Mouse (Mus musculus) neural tube, embryonic 14.5 days (tissue): ENCODE data around the gene 1700086D15Rik. TPM values are rescaled to one million over a fixed set of nuclear protein-coding genes. Genes with fewer than 3 reads are reported as not detected.

Experiments used
- ATAC-seq: fragments of 200-750 bp; cut with Nextera tagmentation; 2 replicates; pipeline ENCODE4 v1.8.0; 2017; ENCODE audit warnings: low read depth, mild to moderate bottlenecking, moderate TSS enrichment, moderate library complexity
- H3K27ac ChIP-seq: fragments of 300-500 bp; sonication (generic); 2 replicates; pipeline ENCODE4 v1.5.1; 2014; ENCODE audit warnings: low read depth, mild to moderate bottlenecking, control low read depth, low read length, moderate library complexity, mixed read lengths
- H3K27me3 ChIP-seq: fragments of 300-500 bp; sonication (generic); 2 replicates; pipeline ENCODE4 v1.6.1; 2014; ENCODE audit warnings: low read length; ENCODE audit not compliant: control insufficient read depth, insufficient read depth
- H3K36me3 ChIP-seq: fragments of 300-500 bp; sonication (generic); 2 replicates; pipeline ENCODE4 v1.6.1; 2014; ENCODE audit warnings: low read length, mixed read lengths; ENCODE audit not compliant: control insufficient read depth, insufficient read depth
- H3K4me1 ChIP-seq: fragments of 300-500 bp; sonication (generic); 2 replicates; pipeline ENCODE4 v1.6.1; 2014; ENCODE audit warnings: low read length; ENCODE audit not compliant: control insufficient read depth, insufficient read depth
- H3K4me2 ChIP-seq: fragments of 300-500 bp; sonication (generic); 2 replicates; pipeline ENCODE4 v1.6.1; 2014; ENCODE audit warnings: mild to moderate bottlenecking, low read depth, low read length, control low read depth
- H3K4me3 ChIP-seq: fragments of 300-500 bp; sonication (generic); 2 replicates; pipeline ENCODE4 v1.5.1; 2014; ENCODE audit warnings: low read depth, low read length, control low read depth, mixed read lengths
- H3K9ac ChIP-seq: fragments of 300-500 bp; sonication (generic); replicated peaks from 2 replicates; pipeline ENCODE4 v1.6.1; 2014; ENCODE audit warnings: low read depth, mild to moderate bottlenecking, control low read depth, low read length, mixed read lengths
- H3K9me3 ChIP-seq: fragments of 300-500 bp; sonication (generic); 2 replicates; pipeline ENCODE4 v1.6.1; 2016; ENCODE audit warnings: low read length; ENCODE audit not compliant: control insufficient read depth
- WGBS: fragments of 180-500 bp; shearing (Covaris S2); extraction: QIAGEN DNeasy Blood & Tissue Kit; methylation state at CpG from one replicate; pipeline ENCODE4 v1.1.7; 2014; 5-methylcytosine and 5-hydroxymethylcytosine counted together
- polyA plus RNA-seq: library from polyadenylated mRNA; unstranded; fragments of >200 nt; fragmentation: Nextera tagmentation; extraction: Ambion mirVana; gene quantifications from 2 replicates; pipeline ENCODE4 v1.2.1, GENCODE M21; 2014

1700086D15Rik gene
- polyA plus RNA-seq, 1 experiment from 2014 or later: 0.94 TPM

- Histone ChIP-seq H3K36me3 (no peaks in the 10 kb centered on the region), H3K9ac (no peak overlapping the region), H3K27me3 (no peaks in the 10 kb centered on the region), H3K9me3 (no peaks in the 10 kb centered on the region), H3K27ac (no peak overlapping the region), H3K4me2 (no peak overlapping the region), H3K4me3 (no peak overlapping the region), H3K4me1 (no peaks in the 10 kb centered on the region)
- ATAC-seq: no peak
- WGBS: 96% methylated on average over 7 of the region's 7 CpGs
Observed at GRCm38 (mm10) chr11:65148441-65148840, 11.2 kb downstream of the 1700086D15Rik start.

DNA sequence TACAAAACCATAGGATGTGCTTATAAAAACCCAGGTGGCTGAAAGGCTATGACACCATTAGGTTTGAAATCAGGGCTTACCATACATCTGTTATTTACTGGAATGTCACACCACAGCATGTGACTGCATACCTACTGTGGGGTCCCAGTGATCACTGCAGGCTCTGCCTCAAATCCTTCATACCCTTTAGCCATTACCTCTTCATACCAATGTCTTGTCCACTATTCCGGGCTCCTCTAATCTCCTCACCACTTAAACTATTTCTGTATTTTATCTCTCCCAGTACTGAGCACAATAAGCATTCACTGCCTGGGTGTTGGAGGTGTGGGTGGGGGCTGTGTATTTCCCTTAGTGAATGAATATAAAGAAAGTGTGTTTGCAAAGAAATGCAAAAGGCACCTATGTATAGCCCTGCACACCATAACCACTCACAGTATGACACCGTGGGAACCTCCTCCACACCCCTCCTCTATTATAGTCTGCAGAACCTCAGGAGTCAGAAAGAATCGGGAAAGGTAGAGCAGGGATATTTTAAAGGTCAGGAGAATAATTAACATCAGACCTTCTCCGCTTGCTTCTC lies 16.8 kb downstream of the 1700086D15Rik start:
- 82% methylated on average over 4 of the region's 4 CpGs for WGBS
- H3K9ac ChIP-seq: no peak overlapping the region
- no peak overlapping the region for H3K4me2 ChIP-seq
- H3K9me3 ChIP-seq: no peaks in the 10 kb centered on the region
- H3K36me3 ChIP-seq: no peaks in the 10 kb centered on the region
- ATAC-seq: no peak
- no peaks in the 10 kb centered on the region for H3K27me3 ChIP-seq
- H3K4me3 ChIP-seq: no peak overlapping the region
- H3K4me1 ChIP-seq: no peaks in the 10 kb centered on the region
- no peak overlapping the region for H3K27ac ChIP-seq

DNA sequence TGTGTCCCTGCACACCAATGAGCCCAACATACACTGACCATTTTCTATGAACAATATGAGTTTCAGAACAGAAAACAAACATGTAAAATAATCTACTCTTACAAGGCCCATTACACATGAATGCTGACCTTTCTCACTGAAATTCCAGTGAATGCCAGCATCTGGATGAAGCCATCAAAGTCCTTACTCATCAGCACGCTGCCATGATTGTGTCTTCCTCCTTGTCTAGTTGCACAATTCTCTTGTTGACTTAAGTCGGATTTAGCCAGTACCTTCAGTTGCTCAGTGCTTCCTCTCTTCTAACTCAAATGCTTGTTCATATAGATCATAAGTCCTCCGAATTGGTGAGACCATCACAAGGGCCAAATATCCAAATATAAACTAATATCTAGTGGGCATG lies 20.7 kb downstream of the 1700086D15Rik start:
- Histone ChIP-seq H3K36me3 (no peaks in the 10 kb centered on the region), H3K4me2 (no peak overlapping the region), H3K4me3 (no peak overlapping the region), H3K9ac (no peak overlapping the region), H3K27me3 (no peaks in the 10 kb centered on the region), H3K9me3 (no peaks in the 10 kb centered on the region), H3K27ac (no peak overlapping the region), H3K4me1 (no peaks in the 10 kb centered on the region)
- ATAC-seq: no peak
- WGBS: 92% methylated on average over 3 of the region's 3 CpGs

DNA sequence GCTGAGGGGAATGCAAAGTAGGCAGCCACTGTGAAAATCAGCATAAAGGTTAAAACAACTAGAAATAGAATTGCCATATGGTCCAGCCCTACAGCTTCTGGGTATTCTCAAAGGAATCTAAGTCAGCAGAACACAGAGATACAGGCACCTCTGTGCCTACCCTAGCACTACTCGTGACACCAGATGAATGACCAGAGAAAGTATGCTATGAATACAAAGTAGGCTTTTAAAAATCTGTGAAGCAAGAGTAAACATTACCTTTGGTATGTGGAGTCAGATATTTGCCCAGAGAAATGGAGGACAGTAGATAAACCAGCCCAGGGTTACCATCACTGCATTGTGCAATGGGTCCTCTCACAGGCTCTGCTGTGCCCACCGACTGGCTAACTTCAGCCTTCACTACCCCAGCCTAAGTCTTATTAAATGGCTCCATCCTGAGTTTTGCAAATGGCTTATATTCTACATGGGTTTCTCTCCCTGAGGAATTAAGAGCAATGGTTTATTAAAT lies 22.5 kb downstream of the 1700086D15Rik start:
- Histone ChIP-seq H3K9ac (no peak overlapping the region), H3K4me1 (no peaks in the 10 kb centered on the region), H3K4me3 (no peak overlapping the region), H3K27me3 (no peaks in the 10 kb centered on the region), H3K36me3 (no peaks in the 10 kb centered on the region), H3K4me2 (no peak overlapping the region), H3K9me3 (no peaks in the 10 kb centered on the region), H3K27ac (no peak overlapping the region)
- 59% methylated on average over 2 of the region's 2 CpGs for WGBS
- no peak for ATAC-seq

DNA sequence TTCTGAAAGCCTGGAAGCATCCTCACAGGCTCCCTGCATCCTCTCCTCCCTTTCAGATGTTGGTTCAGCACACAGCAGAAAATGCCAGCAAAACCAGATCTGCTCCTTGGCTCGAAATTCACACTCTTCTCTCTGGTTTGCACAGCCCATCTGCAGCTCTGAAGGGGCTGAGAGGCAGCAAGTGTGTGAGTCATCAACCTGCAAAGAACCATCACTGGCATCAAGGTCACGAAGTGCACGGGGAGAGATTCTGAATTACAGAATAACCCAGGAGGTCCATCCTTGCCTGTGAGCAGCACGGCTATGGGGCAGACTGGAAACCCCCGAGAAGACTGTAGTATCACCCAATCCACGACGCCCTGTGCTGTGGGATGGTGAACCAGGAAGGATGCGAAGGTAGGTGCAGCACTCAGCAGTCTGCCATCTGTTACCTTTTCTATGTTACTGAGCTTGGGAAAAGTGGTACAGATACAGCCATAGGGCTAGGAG lies 24.4 kb downstream of the 1700086D15Rik start:
- no peak overlapping the region for H3K4me3 ChIP-seq
- no peak overlapping the region for H3K27ac ChIP-seq
- no peak overlapping the region for H3K9ac ChIP-seq
- H3K36me3 ChIP-seq: no peaks in the 10 kb centered on the region
- no peaks in the 10 kb centered on the region for H3K27me3 ChIP-seq
- H3K4me1 ChIP-seq: no peaks in the 10 kb centered on the region
- 86% methylated on average over 8 of the region's 8 CpGs for WGBS
- H3K9me3 ChIP-seq: no peaks in the 10 kb centered on the region
- H3K4me2 ChIP-seq: no peak overlapping the region
- no peak for ATAC-seq

GRCm38 (mm10) chr11:65133661-65134060 lies 26.0 kb downstream of the 1700086D15Rik start:
- Histone ChIP-seq H3K9me3 (no peaks in the 10 kb centered on the region), H3K27ac (no peak overlapping the region), H3K4me3 (no peak overlapping the region), H3K9ac (no peak overlapping the region), H3K27me3 (no peaks in the 10 kb centered on the region), H3K36me3 (no peaks in the 10 kb centered on the region), H3K4me2 (no peak overlapping the region), H3K4me1 (no peaks in the 10 kb centered on the region)
- WGBS: 86% methylated on average over 4 of the region's 4 CpGs
- ATAC-seq: no peak

- Histone ChIP-seq H3K9ac (no peak overlapping the region), H3K4me2 (no peak overlapping the region), H3K27ac (no peak overlapping the region), H3K4me3 (no peak overlapping the region), H3K36me3 (no peaks in the 10 kb centered on the region), H3K9me3 (no peaks in the 10 kb centered on the region), H3K4me1 (no peaks in the 10 kb centered on the region; the same call in 1 of the 2 replicates), H3K27me3 (no peaks in the 10 kb centered on the region)
- WGBS: 91% methylated on average over 4 of the region's 4 CpGs
- no peak for ATAC-seq
Observed at GRCm38 (mm10) chr11:65129110-65129509, 30.6 kb downstream of the 1700086D15Rik start.

GRCm38 (mm10) chr11:65128666-65129065 lies 31.0 kb downstream of the 1700086D15Rik start:
- Histone ChIP-seq H3K4me1 (no peaks in the 10 kb centered on the region; the same call in 1 of the 2 replicates), H3K4me2 (no peak overlapping the region), H3K27me3 (no peaks in the 10 kb centered on the region), H3K27ac (no peak overlapping the region), H3K9me3 (no peaks in the 10 kb centered on the region), H3K36me3 (no peaks in the 10 kb centered on the region), H3K4me3 (no peak overlapping the region), H3K9ac (no peak overlapping the region)
- ATAC-seq: no peak
- WGBS: 72% methylated on average over 4 of the region's 4 CpGs

DNA sequence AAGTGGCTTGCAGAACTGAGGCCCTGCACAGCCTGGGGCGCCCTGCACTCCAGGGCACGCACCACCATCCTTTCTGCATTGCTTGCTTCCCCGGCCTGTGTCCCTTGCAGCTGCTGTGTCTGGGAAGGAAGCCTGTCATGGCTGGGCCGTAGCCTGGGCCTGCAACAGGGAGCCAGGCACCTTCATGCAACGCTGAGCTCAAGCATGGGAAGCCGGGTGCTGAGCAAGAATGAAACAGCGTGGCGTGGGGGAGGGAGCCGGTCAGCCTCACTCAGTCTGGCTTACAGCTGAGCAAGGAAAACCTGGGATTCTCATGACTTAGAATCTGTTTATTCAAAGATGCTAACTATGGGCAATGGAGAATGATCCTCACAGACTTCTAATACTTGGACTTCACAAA lies 33.1 kb downstream of the 1700086D15Rik start:
- 0 out of 2 replicates have a peak overlapping the region, but pooled peaks have one; percentile 24 for H3K27ac ChIP-seq
- ATAC-seq: no peak
- no peaks in the 10 kb centered on the region for H3K27me3 ChIP-seq
- no peaks in the 10 kb centered on the region; the same call in 1 of the 2 replicates for H3K4me1 ChIP-seq
- H3K4me2 ChIP-seq: no peak overlapping the region
- no peaks in the 10 kb centered on the region for H3K9me3 ChIP-seq
- no peaks in the 10 kb centered on the region for H3K36me3 ChIP-seq
- 65% methylated on average over 9 of the region's 9 CpGs for WGBS
- H3K9ac ChIP-seq: no peak overlapping the region
- no peak overlapping the region for H3K4me3 ChIP-seq
